Mouse (Mus musculus): Measurements from ENCODE around the gene Slc2a10. TPM values are rescaled to one million over a fixed set of nuclear protein-coding genes. Genes with fewer than 3 reads are reported as not detected.
A peak's percentile ranks its signal among the peaks of the same experiment; 100 is the strongest.
"Not testable (repeated sequence)": the region's sequence is repeated elsewhere in the genome, so short reads cannot be mapped to it uniquely, and the experiment has no call there.

Slc2a10 gene
- polyA plus RNA-seq, 1 experiment from 2014 or later: 5.3 TPM

DNA sequence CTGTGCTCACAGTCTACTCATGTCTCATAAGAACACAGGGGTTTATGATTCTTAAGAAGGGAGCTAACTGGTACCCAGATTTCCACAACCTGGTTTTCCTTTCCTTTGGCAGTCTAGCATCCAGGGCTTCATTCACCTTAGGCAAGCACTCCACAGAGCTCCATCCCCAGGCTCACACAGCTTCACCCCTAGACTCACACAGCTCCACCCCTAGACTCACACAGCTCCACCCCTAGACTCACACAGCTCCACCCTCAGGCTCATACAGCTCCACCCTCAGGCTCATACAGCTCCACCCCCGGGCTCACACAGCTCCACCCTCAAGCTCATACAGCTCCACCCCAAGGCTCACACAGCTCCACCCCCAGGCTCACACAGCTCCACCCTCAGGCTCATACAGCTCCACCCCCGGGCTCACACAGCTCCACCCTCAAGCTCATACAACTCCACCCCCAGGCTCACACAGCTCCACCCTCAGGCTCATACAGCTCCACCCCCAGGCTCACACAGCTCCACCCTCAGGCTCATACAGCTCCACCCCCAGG is 7.4 kb downstream of the Slc2a10 start:
- H3K4me3 ChIP-seq; H3K9me3 ChIP-seq; H3K27me3 ChIP-seq (replicated peaks); ATAC-seq (ENCODE audit: low FRiP score, low read depth); H3K9ac ChIP-seq; H3K27ac ChIP-seq; H3K4me2 ChIP-seq (replicated peaks); H3K36me3 ChIP-seq: not testable (repeated sequence)
- H3K4me1 ChIP-seq: peaks cover 15% of the 10 kb centered on the region
- 76% methylated on average over 2 of the region's 2 CpGs for WGBS

DNA sequence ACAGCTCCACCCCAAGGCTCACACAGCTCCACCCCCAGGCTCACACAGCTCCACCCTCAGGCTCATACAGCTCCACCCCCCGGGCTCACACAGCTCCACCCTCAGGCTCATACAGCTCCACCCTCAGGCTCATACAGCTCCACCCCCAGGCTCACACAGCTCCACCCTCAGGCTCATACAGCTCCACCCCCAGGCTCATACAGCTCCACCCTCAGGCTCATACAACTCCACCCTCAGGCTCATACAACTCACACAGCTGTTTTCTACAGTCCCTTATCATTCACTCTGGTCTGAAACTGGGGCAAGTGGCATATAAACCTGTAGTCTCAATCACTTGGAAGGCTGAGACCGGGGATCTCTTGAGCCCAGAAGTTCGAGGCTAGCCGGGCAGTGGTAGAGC is 7.9 kb downstream of the Slc2a10 start:
- not testable (repeated sequence) for H3K9ac ChIP-seq; H3K4me3 ChIP-seq; H3K27me3 ChIP-seq (replicated peaks); H3K36me3 ChIP-seq; ATAC-seq (ENCODE audit: low FRiP score, low read depth); H3K4me2 ChIP-seq (replicated peaks); H3K9me3 ChIP-seq; H3K27ac ChIP-seq
- 89% methylated on average over 4 of the region's 4 CpGs for WGBS
- peaks cover 15% of the 10 kb centered on the region for H3K4me1 ChIP-seq

DNA sequence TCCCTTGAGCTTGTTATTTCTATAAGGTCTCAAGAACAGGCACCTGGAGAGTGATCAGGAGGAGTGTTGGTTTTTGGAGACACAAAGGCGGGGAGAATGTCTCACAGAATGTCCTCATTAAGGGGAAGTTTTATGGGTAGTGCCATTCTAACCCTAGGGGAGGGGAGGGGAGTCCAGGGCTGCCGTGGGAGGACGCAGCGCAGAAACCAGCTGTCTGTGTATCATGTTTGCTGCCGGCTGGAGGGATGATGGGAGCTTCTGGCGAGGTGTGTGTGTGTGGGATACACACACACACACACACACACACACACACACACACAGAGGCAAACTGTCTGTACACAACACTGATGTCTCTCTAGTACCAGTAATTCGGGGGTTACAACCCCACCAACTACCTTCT is 8.8 kb downstream of the Slc2a10 start:
- no peaks in the 10 kb centered on the region; the same call in 1 of the 2 replicates for H3K36me3 ChIP-seq
- peaks cover 15% of the 10 kb centered on the region for H3K4me1 ChIP-seq
- 0 out of 2 replicates have a peak, but pooled peaks have one; percentile 21 for ATAC-seq (ENCODE audit: low FRiP score, low read depth)
- WGBS: 17% methylated on average over 7 of the region's 7 CpGs
- H3K9ac ChIP-seq: no peak overlapping the region
- H3K4me3 ChIP-seq: no peak overlapping the region
- 0 out of 2 replicates have a peak, but pooled peaks cover 4% of the 10 kb centered on the region for H3K27me3 ChIP-seq (replicated peaks)
- H3K9me3 ChIP-seq: no peaks in the 10 kb centered on the region
- peak overlapping the region; percentile 36 for H3K4me2 ChIP-seq (replicated peaks)
- peak overlapping the region; percentile 38; the same call in 1 of the 2 replicates for H3K27ac ChIP-seq

DNA sequence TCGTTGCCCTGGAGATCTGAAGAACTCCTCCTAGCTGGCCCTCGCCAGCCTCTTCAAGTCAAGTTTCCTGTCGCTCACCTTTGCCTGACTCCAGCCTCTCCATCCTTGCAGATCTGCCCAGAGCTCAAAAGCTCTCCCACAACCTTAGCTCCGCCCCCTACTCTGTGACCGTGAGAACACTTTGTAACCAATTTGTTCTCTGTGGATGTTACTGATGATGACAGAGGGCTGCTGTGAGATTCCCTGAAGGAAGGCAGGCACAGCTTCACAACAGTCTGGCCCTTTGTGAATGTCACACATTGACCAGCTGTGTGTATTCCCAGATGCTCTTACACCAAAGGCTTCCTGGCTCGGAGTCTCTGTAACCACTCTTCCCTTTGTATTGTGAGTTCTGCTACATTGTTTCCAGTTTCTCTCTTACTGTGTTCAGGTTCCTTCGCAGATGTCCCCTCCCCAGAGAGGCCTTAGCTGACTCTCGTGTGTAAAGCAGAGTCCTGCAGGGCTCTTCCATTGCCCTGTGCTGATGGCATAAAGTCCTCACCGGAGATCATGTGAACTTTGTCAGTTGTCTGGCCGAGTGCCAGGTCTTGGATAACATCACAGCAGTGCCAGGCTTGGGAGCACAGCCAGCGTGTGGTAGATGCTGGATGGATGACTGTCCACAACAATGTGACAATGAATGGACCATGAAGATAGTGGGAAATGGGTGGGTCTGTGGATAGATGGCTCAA is 9.4 kb downstream of the Slc2a10 start:
- Histone ChIP-seq H3K4me2 (replicated peaks) (peak overlapping the region; percentile 36), H3K36me3 (no peaks in the 10 kb centered on the region; the same call in 1 of the 2 replicates), H3K27me3 (replicated peaks) (0 out of 2 replicates have a peak, but pooled peaks cover 4% of the 10 kb centered on the region), H3K9me3 (no peaks in the 10 kb centered on the region), H3K4me3 (no peak overlapping the region), H3K27ac (peak overlapping the region; percentile 38; the same call in 1 of the 2 replicates), H3K9ac (no peak overlapping the region), H3K4me1 (peaks cover 15% of the 10 kb centered on the region)
- 0 out of 2 replicates have a peak, but pooled peaks have one; percentile 48 for ATAC-seq (ENCODE audit: low FRiP score, low read depth)
- WGBS: 27% methylated on average over 11 of the region's 11 CpGs

DNA sequence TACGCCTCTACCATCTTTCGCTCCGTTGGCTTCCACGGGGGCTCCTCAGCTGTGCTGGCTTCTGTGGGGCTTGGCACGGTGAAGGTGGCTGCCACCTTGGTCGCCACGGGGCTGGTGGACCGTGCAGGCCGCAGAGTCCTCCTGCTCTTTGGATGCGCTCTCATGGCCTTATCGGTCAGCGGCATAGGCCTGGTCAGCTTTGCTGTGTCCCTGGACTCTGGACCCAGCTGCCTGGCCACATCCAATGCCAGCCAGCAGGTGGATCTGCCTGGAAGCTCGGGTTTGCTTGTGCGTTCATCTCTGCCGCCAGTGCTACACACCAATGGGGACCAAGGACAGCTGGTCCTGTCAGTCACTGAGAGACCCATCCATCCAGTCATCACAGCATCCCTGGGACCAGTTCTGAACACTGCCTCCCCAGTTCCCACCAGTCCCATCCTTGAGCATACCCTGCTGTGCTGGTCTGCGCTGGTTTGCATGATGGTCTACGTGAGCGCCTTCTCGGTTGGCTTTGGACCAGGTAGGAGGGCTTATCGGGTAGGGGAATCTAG is 11.7 kb downstream of the Slc2a10 start:
- H3K4me2 ChIP-seq (replicated peaks): no peak overlapping the region
- peaks cover 15% of the 10 kb centered on the region for H3K4me1 ChIP-seq
- 96% methylated on average over 20 of the region's 20 CpGs for WGBS
- 0 out of 2 replicates have a peak, but pooled peaks cover 4% of the 10 kb centered on the region for H3K27me3 ChIP-seq (replicated peaks)
- no peak overlapping the region for H3K27ac ChIP-seq
- H3K9ac ChIP-seq: no peak overlapping the region
- H3K36me3 ChIP-seq: no peaks in the 10 kb centered on the region; the same call in 1 of the 2 replicates
- ATAC-seq (ENCODE audit: low FRiP score, low read depth): no peak
- H3K4me3 ChIP-seq: no peak overlapping the region
- H3K9me3 ChIP-seq: no peaks in the 10 kb centered on the region

DNA sequence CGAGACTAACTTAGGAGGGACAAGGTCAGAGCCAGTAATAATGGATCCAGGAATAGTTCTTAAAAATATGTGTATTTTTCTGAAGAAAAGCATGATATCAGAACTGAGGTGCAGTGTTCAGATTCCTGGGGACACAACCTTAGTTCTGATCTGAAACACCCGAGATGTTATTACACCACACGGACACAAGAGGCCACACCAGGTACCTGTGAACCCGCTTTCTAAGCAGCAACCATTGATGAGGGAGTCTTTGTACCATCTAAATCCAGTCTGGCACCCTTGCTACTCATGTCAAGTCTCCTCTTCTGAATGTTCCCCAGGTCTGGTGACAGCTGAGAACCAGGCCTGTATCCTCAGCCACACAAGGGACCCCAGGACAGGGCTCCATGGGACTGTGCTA is 22.0 kb downstream of the Slc2a10 start:
- WGBS: 62% methylated on average over 4 of the region's 4 CpGs
- no peak overlapping the region for H3K27ac ChIP-seq
- 0 out of 2 replicates have a peak, but pooled peaks cover 4% of the 10 kb centered on the region for H3K4me1 ChIP-seq
- no peaks in the 10 kb centered on the region for H3K27me3 ChIP-seq (replicated peaks)
- no peaks in the 10 kb centered on the region for H3K36me3 ChIP-seq
- no peak overlapping the region for H3K4me3 ChIP-seq
- no peak overlapping the region for H3K4me2 ChIP-seq (replicated peaks)
- no peak overlapping the region for H3K9ac ChIP-seq
- no peaks in the 10 kb centered on the region for H3K9me3 ChIP-seq
- ATAC-seq (ENCODE audit: low FRiP score, low read depth): no peak

DNA sequence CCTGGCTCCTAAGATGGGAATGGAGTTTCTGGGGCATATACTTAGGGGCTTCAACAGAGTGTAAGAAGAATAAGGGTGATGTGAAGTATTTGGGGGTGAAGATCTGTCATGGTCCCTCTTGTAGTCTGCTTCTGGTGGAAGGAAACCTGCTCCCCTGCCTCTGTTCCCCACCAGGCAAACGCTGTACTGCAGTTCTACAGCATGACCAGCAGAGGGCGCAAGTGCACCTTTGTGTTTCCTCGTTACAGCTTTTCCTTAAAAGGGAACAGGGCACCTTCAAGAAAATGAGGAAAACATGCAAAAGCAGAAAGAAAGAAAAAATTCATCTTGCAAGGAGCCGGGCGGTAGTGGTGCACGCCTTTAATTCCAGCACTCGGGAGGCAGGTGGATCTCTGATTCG is 25.5 kb downstream of the Slc2a10 start:
- no peak overlapping the region for H3K4me2 ChIP-seq (replicated peaks)
- no peak overlapping the region for H3K4me3 ChIP-seq
- peaks cover 17% of the 10 kb centered on the region; the same call in 1 of the 2 replicates for H3K4me1 ChIP-seq
- WGBS: 19% methylated on average over 8 of the region's 8 CpGs
- H3K9me3 ChIP-seq: no peaks in the 10 kb centered on the region
- no peak overlapping the region for H3K27ac ChIP-seq
- H3K9ac ChIP-seq: no peak overlapping the region
- peak; percentile 19; the same call in 1 of the 2 replicates for ATAC-seq (ENCODE audit: low FRiP score, low read depth)
- H3K36me3 ChIP-seq: no peaks in the 10 kb centered on the region
- H3K27me3 ChIP-seq (replicated peaks): no peaks in the 10 kb centered on the region

DNA sequence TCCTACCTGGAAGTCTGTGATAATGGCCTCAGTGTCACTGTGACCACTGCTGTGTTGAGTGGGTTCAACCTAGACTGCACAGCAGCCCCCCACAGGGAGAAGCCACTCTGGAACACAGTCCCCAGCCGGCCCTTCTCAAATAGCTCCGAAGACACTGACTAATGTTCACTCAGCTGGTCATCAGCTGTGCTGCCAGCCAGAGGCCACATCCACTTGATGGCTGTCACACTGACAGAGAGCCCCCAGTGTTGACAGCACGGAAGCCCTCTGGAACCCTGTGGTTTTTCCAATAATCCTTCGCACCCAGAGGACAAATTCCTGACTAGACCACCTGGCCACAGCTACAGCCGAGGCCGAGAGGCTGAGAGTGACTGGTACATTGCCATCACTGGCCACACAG is 30.2 kb downstream of the Slc2a10 start:
- Histone ChIP-seq H3K4me1 (peaks cover 13% of the 10 kb centered on the region; the same call in 1 of the 2 replicates), H3K4me2 (replicated peaks) (no peak overlapping the region), H3K36me3 (no peaks in the 10 kb centered on the region), H3K9ac (no peak overlapping the region), H3K4me3 (no peak overlapping the region), H3K27ac (no peak overlapping the region), H3K27me3 (replicated peaks) (no peaks in the 10 kb centered on the region), H3K9me3 (no peaks in the 10 kb centered on the region)
- ATAC-seq (ENCODE audit: low FRiP score, low read depth): no peak
- 37% methylated on average over 6 of the region's 6 CpGs for WGBS

DNA sequence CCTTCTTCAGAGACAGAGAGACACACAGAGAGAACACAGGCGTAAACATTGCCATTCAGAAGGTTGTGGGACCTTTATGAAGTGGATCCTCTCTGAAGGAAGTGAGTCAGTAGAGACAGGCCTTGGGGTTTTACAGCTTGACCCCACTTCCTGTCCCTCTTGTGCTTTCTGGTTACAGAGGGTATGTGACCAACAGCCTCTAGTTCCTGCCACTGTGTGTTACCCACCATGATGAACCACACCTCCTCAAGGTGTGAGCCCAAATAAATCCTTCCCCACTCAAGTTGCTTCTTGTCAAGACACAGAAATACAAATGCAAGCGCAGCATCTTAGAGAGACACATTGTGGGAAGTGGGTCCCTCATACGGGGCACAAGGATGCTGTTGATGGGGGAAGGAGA is 37.4 kb downstream of the Slc2a10 start:
- no peaks in the 10 kb centered on the region for H3K27me3 ChIP-seq (replicated peaks)
- WGBS: 87% methylated on average over 3 of the region's 3 CpGs
- no peak for ATAC-seq (ENCODE audit: low FRiP score, low read depth)

DNA sequence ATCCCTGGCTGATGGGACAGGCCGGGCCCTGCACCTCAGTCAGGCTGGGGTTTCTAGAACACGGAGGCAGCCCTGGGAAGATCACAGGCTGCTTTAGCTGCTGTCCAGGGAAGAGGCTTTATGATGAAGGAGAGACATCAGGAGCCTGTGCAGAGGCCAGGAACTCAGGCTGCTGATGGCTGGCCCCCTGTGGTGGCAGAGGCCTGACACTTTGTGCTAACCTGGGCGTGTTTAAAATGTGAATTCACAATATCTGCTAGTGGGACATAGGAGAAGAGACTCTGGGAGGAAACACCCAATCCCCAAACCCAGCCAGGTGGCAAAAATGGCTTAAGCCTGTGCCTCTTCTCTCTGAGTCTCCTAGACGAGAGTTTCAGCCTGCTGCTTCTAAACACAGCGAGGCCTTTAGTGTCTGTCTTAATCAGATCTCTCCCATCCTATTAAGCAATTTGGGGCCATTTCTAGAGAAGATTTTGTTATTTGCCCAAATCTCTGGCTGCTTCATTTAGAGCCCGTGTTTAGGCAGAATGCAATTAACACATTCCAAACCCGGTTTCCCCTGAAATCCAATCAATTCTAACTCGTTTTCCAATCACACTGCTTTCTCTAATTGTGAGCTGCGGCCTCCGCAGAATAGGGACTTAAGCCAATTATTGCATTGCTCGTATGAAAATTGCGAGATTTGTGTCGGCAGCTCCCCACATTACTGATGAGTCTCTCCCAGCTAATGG is 39.5 kb downstream of the Slc2a10 start:
- Histone ChIP-seq H3K27me3 (replicated peaks) (no peaks in the 10 kb centered on the region), H3K9ac (no peak overlapping the region), H3K36me3 (no peaks in the 10 kb centered on the region), H3K4me3 (no peak overlapping the region), H3K4me2 (replicated peaks) (no peak overlapping the region), H3K9me3 (no peaks in the 10 kb centered on the region), H3K27ac (no peak overlapping the region), H3K4me1 (peaks cover 7% of the 10 kb centered on the region; the same call in 1 of the 2 replicates)
- WGBS: 66% methylated on average over 13 of the region's 13 CpGs
- ATAC-seq (ENCODE audit: low FRiP score, low read depth): no peak

More for the DNA sequence above, 37.4 kb downstream of the Slc2a10 start:
- H3K4me3 ChIP-seq: no peak overlapping the region
- H3K4me2 ChIP-seq (replicated peaks): no peak overlapping the region
- H3K36me3 ChIP-seq: no peaks in the 10 kb centered on the region
- H3K9me3 ChIP-seq: no peaks in the 10 kb centered on the region
- no peak overlapping the region for H3K9ac ChIP-seq
- no peak overlapping the region for H3K27ac ChIP-seq
- no peaks in the 10 kb centered on the region for H3K4me1 ChIP-seq

DNA sequence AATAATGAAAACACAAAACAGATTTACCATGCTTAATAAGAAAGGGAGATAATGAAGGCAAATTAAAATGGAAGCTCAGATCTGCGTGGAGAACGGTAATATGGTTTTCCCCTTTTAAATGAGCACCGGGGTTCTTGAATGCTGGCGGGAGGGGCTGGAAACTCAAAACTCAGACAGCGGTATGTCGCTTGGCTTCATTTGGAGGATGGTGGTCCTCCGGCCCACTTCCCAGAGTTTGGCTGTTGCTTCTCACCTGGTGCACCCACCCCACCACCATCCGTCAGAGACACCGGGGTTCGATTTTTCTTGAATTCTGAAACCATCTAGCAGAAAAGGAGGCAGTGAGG is 40.1 kb downstream of the Slc2a10 start:
- no peak for ATAC-seq (ENCODE audit: low FRiP score, low read depth)
- no peak overlapping the region for H3K27ac ChIP-seq
- H3K4me2 ChIP-seq (replicated peaks): no peak overlapping the region
- H3K9ac ChIP-seq: no peak overlapping the region
- H3K4me1 ChIP-seq: peaks cover 12% of the 10 kb centered on the region; the same call in 1 of the 2 replicates
- H3K4me3 ChIP-seq: no peak overlapping the region
- H3K27me3 ChIP-seq (replicated peaks): no peaks in the 10 kb centered on the region
- WGBS: 81% methylated on average over 10 of the region's 10 CpGs
- H3K36me3 ChIP-seq: no peaks in the 10 kb centered on the region
- no peaks in the 10 kb centered on the region for H3K9me3 ChIP-seq

DNA sequence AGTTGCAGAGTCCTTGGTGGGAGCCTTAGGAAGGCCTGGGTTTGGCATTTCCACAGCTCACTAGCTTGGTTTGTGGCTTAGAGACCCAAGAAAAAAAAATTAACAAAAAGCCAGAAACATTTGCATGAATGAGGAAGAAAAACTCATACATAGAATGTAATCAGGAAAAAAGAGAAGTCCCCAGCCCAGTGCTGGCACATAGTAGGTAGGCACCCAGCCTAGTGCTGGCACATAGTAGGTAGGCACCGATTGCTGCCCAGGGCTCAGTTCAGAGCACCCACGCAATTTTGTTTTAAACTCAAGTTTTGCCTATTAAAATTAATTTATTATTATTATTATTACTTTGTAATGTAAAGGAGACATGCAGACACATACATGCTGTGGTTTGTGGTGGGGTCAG is 42.1 kb downstream of the Slc2a10 start:
- no peak for ATAC-seq (ENCODE audit: low FRiP score, low read depth)
- H3K9me3 ChIP-seq: no peaks in the 10 kb centered on the region
- H3K27ac ChIP-seq: no peak overlapping the region
- H3K27me3 ChIP-seq (replicated peaks): no peaks in the 10 kb centered on the region
- peaks cover 14% of the 10 kb centered on the region; the same call in 1 of the 2 replicates for H3K4me1 ChIP-seq
- H3K4me3 ChIP-seq: no peak overlapping the region
- WGBS: 96% methylated on average over 2 of the region's 2 CpGs
- no peaks in the 10 kb centered on the region for H3K36me3 ChIP-seq
- no peak overlapping the region for H3K9ac ChIP-seq
- no peak overlapping the region for H3K4me2 ChIP-seq (replicated peaks)

All from neural tube, embryonic 12.5 days (tissue).